Mouse (Mus musculus): ENCODE results near the gene Phf21a. TPM values are rescaled to one million over a fixed set of nuclear protein-coding genes. Genes with fewer than 3 reads are reported as not detected.
A peak's percentile ranks its signal among the peaks of the same experiment; 100 is the strongest.
"Not testable (repeated sequence)": the region's sequence is repeated elsewhere in the genome, so short reads cannot be mapped to it uniquely, and the experiment has no call there.

Gene Phf21a
- total RNA-seq, 2 experiments from 2014 or later, result 23.5 to 25.1 TPM

- no peak for TF ChIP-seq CTCF (IDR thresholded peaks at IDR 0.05)
- DNase-seq, result no peak
- Histone ChIP-seq H3K27ac (no peak overlapping the region), H3K4me3 (no peak overlapping the region)
- intact Hi-C loops (cut with DNase I), result no loop called here
Observed at GRCm38 (mm10) chr2:92094078-92094477, 1.2 kb downstream of the Phf21a start.

- DNase-seq, result no peak
- intact Hi-C loops (cut with DNase I), result no loop called here
- H3K27ac ChIP-seq, result no peak overlapping the region
- no peak overlapping the region for H3K4me3 ChIP-seq
- TF ChIP-seq CTCF (IDR thresholded peaks at IDR 0.05), result no peak
Observed at GRCm38 (mm10) chr2:92100768-92101167, 7.9 kb downstream of the Phf21a start.

GRCm38 (mm10) chr2:92124523-92124922 is 31.6 kb downstream of the Phf21a start:
- intact Hi-C loops (cut with DNase I), result no loop called here

GRCm38 (mm10) chr2:92125330-92125729 is 32.4 kb downstream of the Phf21a start:
- Histone ChIP-seq H3K4me3 (no peak overlapping the region), H3K27ac (no peak overlapping the region)
- DNase-seq, result no peak
- intact Hi-C loops (cut with DNase I), result no loop called here
- no peak for TF ChIP-seq CTCF (IDR thresholded peaks at IDR 0.05)

More at GRCm38 (mm10) chr2:92124523-92124922, 31.6 kb downstream of the Phf21a start:
- TF ChIP-seq CTCF (IDR thresholded peaks at IDR 0.05), result no peak
- no peak for DNase-seq
- Histone ChIP-seq H3K27ac (no peak overlapping the region), H3K4me3 (no peak overlapping the region)

DNA sequence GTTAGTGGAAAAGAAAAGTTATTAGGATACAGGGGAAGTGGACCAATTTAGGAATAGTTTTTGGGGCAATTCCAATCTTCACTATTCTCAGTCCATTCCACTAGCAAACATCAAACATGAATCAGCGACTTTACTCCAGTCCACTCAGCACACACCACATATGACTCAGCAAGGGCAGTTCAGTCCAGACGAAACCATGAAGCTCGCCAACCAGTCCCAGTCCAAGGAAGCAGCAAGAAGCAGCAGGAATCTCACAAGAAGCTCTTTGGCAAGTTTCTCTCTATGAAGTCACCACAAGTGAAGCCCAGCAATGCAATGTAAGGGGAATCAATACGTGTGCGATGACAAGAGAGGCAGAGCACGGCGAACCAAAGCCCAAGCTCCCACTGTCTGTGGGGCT is 37.2 kb downstream of the Phf21a start:
- TF ChIP-seq CTCF (IDR thresholded peaks at IDR 0.05), result no peak
- Histone ChIP-seq H3K4me3 (no peak overlapping the region), H3K27ac (no peak overlapping the region)
- intact Hi-C loops (cut with DNase I), result no loop called here
- no peak for DNase-seq

DNA sequence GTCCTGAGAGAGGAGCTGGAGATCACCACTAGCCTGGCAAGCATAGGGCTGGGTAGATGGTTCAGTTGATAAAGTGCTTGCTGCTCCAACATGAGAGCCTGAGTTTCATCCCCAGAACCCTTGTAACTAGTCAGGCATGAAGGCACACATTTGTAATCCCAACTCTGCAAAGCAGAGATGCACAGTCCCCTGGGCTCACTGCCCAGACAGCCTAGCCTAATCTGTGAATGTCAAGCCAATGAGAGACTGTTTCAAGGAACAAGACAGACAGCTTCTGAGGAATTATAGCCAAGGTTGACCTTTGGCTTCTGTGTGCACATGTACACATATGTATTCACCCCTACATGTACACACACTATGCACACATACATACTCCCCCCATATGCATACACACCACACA is 45.8 kb downstream of the Phf21a start:
- no peak for TF ChIP-seq CTCF (IDR thresholded peaks at IDR 0.05)
- Histone ChIP-seq H3K27ac (no peak overlapping the region), H3K4me3 (no peak overlapping the region)
- intact Hi-C loops (cut with DNase I), result no loop called here
- DNase-seq, result no peak

GRCm38 (mm10) chr2:92139365-92139764 is 46.4 kb downstream of the Phf21a start:
- DNase-seq, result no peak
- TF ChIP-seq CTCF (IDR thresholded peaks at IDR 0.05), result no peak
- H3K4me3 ChIP-seq, result no peak overlapping the region
- intact Hi-C loops (cut with DNase I), result no loop called here
- no peak overlapping the region for H3K27ac ChIP-seq

GRCm38 (mm10) chr2:92140383-92140782 is 47.5 kb downstream of the Phf21a start:
- intact Hi-C loops (cut with DNase I), result no loop called here
- no peak for DNase-seq
- H3K27ac ChIP-seq, result no peak overlapping the region
- no peak for TF ChIP-seq CTCF (IDR thresholded peaks at IDR 0.05)
- H3K4me3 ChIP-seq, result no peak overlapping the region; the same call in 1 of the 2 replicates

GRCm38 (mm10) chr2:92141073-92141472 is 48.2 kb downstream of the Phf21a start:
- peak overlapping the region; percentile 47 for H3K4me3 ChIP-seq
- intact Hi-C loops (cut with DNase I), result no loop called here
- no peak for TF ChIP-seq CTCF (IDR thresholded peaks at IDR 0.05)
- no peak for DNase-seq
- H3K27ac ChIP-seq, result no peak overlapping the region

DNA sequence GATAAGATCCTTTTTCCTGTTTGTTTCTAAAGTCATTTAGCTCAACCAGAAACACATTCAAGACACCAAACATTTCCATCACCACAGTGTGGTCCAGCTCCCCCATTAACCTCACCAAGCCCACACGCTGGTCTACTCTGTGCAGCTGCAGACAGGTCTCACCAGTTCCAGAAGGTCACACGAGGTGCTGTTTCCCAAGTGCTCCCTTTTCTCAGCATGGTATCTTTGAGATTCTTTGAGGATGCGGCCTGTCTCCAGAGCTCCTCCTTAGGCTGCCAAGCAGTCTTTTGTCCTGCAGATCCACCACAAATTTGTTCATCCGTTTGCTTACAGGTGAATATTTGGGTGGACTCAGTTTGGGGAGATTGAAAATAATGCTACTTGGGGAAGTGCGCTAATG is 51.0 kb downstream of the Phf21a start:
- intact Hi-C loops (cut with DNase I), result no loop called here
- H3K4me3 ChIP-seq, result no peak overlapping the region
- TF ChIP-seq CTCF (IDR thresholded peaks at IDR 0.05), result no peak
- no peak overlapping the region for H3K27ac ChIP-seq
- no peak for DNase-seq

DNA sequence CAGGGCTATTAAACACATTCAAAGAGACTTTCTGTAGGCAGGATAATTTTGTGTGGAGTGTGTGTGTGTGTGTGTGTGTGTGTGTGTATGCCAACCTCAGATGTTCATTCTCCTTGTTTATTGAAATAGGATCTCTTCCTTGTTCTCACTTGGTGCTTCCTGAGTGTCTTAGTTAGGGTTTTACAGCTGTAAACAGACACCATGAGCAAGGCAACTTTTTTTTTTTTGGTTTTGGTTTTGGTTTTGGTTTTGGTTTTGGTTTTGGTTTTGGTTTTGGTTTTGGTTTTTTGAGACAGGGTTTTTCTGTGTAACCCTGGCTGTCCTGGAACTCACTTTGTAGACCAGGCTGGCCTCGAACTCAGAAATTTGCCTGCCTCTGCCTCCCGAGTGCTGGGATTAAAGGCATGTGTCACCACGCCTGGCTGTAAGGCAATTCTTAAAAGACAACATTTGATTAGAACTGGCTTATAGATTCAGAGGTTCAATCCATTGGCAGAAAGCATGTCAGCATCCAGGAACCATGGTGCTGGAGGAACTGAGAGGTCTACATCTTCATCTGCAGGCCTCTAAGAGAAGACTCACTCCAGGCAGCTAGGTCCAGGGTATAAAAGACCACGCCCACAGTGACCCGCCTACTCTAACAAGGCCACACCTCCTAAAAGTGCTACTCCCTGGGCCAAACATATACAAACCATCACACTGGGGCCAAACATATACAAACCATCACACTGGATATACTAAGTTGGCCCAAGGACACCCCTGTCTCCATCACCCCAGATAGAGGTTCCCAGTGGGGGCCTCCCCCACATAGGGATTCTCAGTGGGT is 55.2 kb downstream of the Phf21a start:
- H3K4me3 ChIP-seq; intact Hi-C loops (cut with DNase I); H3K27ac ChIP-seq; DNase-seq: not testable (repeated sequence)

GRCm38 (mm10) chr2:92164291-92164690 is 71.4 kb downstream of the Phf21a start:
- Histone ChIP-seq H3K27ac (no peak overlapping the region), H3K4me3 (no peak overlapping the region)
- intact Hi-C loops (cut with DNase I), result no loop called here
- TF ChIP-seq CTCF (IDR thresholded peaks at IDR 0.05), result no peak
- no peak for DNase-seq

- no peak for TF ChIP-seq CTCF (IDR thresholded peaks at IDR 0.05)
- DNase-seq, result no peak
- no peak overlapping the region for H3K27ac ChIP-seq
- intact Hi-C loops (cut with DNase I), result no loop called here
- H3K4me3 ChIP-seq, result no peak overlapping the region
Observed at GRCm38 (mm10) chr2:92166950-92167349, 74.0 kb downstream of the Phf21a start.

DNA sequence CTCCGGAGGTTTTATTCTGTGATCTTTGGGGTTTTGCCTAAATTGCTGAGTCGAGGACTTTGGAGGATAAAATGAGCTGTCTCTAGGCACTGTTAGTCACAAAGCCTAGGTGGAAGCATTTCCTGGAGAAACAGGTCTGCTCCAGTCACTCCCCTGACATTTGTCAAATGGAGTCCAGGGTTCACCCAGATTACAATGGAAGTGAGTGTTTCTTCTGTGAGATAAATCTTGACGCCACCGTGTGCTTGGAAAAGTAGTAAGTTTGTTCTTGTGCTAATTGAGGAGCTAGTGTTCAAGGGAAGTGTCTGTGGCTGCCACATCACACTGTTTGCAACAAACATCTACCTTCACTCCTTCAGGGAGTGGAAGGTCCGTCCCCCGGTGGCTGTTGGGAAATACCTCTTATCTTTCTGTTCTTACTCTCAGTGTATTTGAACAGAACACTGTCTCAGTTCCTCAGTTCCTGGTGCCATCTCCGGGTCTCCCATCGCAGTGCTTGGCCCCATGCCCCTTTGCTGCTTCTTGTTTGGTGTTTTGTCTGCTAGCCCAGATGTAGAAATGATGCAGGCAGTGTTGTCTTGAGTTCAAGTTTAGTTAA is 78.2 kb downstream of the Phf21a start:
- DNase-seq, result no peak
- intact Hi-C loops (cut with DNase I), result no loop called here
- H3K4me3 ChIP-seq, result no peak overlapping the region
- H3K27ac ChIP-seq, result no peak overlapping the region
- TF ChIP-seq CTCF (IDR thresholded peaks at IDR 0.05), result no peak
